Mouse (Mus musculus) liver, adult 2 months (tissue): Measurements from ENCODE around the gene Gltpd2.
A peak's percentile ranks its signal among the peaks of the same experiment; 100 is the strongest.

Source experiments
- CTCF ChIP-seq: fragments of 200-500 bp; IDR thresholded peaks from 2 replicates; pipeline ENCODE4 v1.5.1; 2011; ENCODE audit warnings: low read depth, low read length, control low read depth
- POLR2A ChIP-seq: fragments of 200-500 bp; IDR thresholded peaks from 2 replicates; pipeline ENCODE4 v1.6.1; 2011; ENCODE audit warnings: low read length, control low read depth; ENCODE audit not compliant: insufficient read depth; ENCODE audit errors: extremely low read depth

DNA sequence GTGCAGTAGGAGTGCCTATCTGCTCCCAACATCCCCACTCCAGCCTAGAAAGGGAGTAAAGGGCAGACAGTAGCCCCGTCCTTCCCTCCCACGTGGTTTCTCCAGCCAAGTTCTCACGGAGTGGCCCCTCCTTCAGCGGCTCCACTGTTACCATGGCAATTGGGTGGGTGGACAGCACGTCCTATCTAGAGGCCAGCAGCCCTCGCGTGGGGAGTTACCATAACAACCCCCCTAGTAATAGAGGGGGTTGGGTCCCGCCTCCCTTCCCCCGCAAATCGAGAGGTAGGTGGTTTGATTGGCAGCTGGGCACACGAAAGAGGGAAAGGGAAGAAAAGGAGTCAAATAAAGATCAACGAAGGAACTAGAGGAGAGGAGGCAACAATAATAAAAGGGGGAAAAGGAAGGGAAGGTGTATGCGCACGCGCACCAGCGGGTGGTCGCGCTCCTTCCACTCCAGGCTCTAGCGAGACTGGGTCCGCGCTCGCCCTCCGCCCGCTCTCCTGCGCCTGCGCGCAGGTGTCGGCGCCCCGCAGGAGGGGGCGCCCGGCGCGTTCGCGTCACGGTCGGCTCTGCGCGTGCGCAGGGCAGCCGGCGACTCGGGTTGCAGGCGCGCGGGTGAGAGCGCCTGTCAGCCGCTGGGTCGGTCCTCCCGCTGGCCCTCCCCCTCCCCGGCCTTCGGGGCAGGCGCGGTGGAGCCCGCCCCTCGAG, 43.4 kb downstream of the Gltpd2 start, which contains the start of gene Mink1:
- TF ChIP-seq POLR2A (0 out of 2 replicates have a peak, but pooled peaks have one; percentile 37), CTCF (no peak)
